Mouse (Mus musculus): Measurements from ENCODE around the gene Nme4. TPM values are rescaled to one million over a fixed set of nuclear protein-coding genes. Genes with fewer than 3 reads are reported as not detected.

Gene Nme4
- polyA plus RNA-seq, 1 experiment, result 11.5 TPM

DNA sequence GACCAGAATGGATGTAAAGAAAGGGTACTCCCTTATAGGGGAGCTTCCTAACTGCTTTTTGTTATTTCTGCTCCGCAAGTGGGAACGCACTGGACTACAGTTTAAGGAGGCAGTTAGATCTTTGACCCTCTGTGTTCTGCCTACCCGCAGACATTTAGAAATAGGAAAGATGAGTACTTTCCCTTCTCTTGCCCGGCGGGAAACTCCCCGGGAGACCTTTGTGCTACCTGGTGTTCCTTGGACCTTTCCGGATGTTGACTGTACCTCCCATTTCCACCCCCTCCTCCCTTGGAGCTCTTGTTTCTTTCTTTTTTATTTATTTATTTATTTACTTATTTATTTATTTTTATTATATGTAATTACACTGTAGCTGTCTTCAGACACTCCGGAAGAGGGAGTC is 18.7 kb upstream of the Nme4 start:
- Histone ChIP-seq H3K27ac (ENCODE audit: insufficient read depth, low read depth, low read length) (peak overlapping the region; percentile 100), H3K27me3 (ENCODE audit: control insufficient read depth, insufficient read depth, low read length) (0 out of 2 replicates have a peak, but pooled peaks cover 3% of the 10 kb centered on the region), H3K4me3 (ENCODE audit: low read depth, low read length) (peak overlapping the region; percentile 86), H3K36me3 (ENCODE audit: control insufficient read depth, insufficient read depth, low read length) (peaks cover 11% of the 10 kb centered on the region; the same call in 1 of the 2 replicates), H3K4me1 (ENCODE audit: control insufficient read depth, insufficient read depth, insufficient read length, low read length) (peaks cover 13% of the 10 kb centered on the region)
- WGBS, result 5% methylated on average over 8 of the region's 8 CpGs
- no peak for TF ChIP-seq CTCF (IDR thresholded peaks at IDR 0.05; ENCODE audit: extremely low read depth, insufficient read length, insufficient replicate concordance, low read depth, low read length)
- TF ChIP-seq POLR2A (IDR thresholded peaks at IDR 0.05; ENCODE audit: low read depth, low read length), result no peak

- Histone ChIP-seq H3K36me3 (ENCODE audit: control insufficient read depth, insufficient read depth, low read length) (peaks cover 9% of the 10 kb centered on the region; the same call in 1 of the 2 replicates), H3K27ac (ENCODE audit: insufficient read depth, low read depth, low read length) (peak within 1 kb of the TSS; percentile 100), H3K4me3 (ENCODE audit: low read depth, low read length) (peak within 1 kb of the TSS; percentile 86), H3K4me1 (ENCODE audit: control insufficient read depth, insufficient read depth, insufficient read length, low read length) (peaks cover 13% of the 10 kb centered on the region), H3K27me3 (ENCODE audit: control insufficient read depth, insufficient read depth, low read length) (0 out of 2 replicates have a peak, but pooled peaks cover 3% of the 10 kb centered on the region)
- 2% methylated on average over 69 of the region's 75 CpGs for WGBS
- TF ChIP-seq POLR2A (IDR thresholded peaks at IDR 0.05; ENCODE audit: low read depth, low read length) (peak; percentile 91), CTCF (IDR thresholded peaks at IDR 0.05; ENCODE audit: extremely low read depth, insufficient read length, insufficient replicate concordance, low read depth, low read length) (peak; percentile 35; the same call in 1 of the 2 replicates)
Measured at GRCm38 (mm10) chr17:26113181-26113948, 18.0 kb upstream of the Nme4 start, which contains the start of gene Tmem8. Gene Tmem8 (plus strand): TSS chr17:26113299.

DNA sequence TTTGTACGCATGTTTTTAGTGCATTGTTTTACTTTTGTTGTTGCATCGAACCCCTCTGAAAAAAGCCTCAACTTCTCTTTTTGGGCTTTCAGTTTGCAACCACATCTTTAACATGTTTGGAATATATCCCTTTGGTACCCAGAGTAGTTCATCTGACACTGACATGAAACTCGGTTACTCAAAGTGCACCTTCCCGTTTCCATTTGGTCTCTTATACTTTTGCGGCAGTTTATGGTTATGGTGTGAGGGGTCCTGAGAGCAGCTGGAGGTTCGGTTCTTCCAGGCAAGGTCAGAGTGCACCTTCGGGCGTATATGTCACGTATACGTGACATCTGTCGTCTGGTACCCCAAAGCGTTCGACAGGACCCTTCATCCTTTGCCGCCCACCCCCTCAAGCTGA is 17.3 kb upstream of the Nme4 start:
- Histone ChIP-seq H3K36me3 (ENCODE audit: control insufficient read depth, insufficient read depth, low read length) (peaks cover 4% of the 10 kb centered on the region; the same call in 1 of the 2 replicates), H3K4me3 (ENCODE audit: low read depth, low read length) (peak overlapping the region; percentile 86), H3K27ac (ENCODE audit: insufficient read depth, low read depth, low read length) (peak overlapping the region; percentile 12; the same call in 1 of the 2 replicates), H3K27me3 (ENCODE audit: control insufficient read depth, insufficient read depth, low read length) (0 out of 2 replicates have a peak, but pooled peaks cover 3% of the 10 kb centered on the region), H3K4me1 (ENCODE audit: control insufficient read depth, insufficient read depth, insufficient read length, low read length) (peaks cover 13% of the 10 kb centered on the region)
- WGBS, result 18% methylated on average over 14 of the region's 14 CpGs
- TF ChIP-seq POLR2A (IDR thresholded peaks at IDR 0.05; ENCODE audit: low read depth, low read length), result no peak
- no peak for TF ChIP-seq CTCF (IDR thresholded peaks at IDR 0.05; ENCODE audit: extremely low read depth, insufficient read length, insufficient replicate concordance, low read depth, low read length)

- WGBS, result 28% methylated on average over 4 of the region's 4 CpGs
Measured at GRCm38 (mm10) chr17:26111722-26112121, 16.3 kb upstream of the Nme4 start.

DNA sequence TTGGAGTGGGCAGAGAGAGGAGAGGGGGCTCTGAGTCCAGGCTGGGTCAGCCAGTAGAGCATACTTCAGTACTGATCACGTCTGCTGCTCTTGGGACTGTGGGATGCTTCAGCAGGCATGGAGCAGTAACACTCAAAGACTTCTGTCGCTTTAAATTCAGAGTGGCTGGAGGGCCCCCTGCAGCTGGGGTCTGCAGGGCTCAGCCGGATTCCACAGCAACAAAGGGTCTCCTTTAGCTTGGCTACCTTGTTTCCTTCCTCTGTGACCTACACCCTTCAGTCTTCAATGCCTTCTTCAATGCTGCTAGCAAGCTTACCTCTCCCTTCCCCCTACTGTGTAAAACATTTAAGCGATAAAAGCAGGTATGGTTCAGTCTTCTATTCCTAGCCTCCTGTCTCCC is 15.6 kb upstream of the Nme4 start:
- TF ChIP-seq POLR2A (IDR thresholded peaks at IDR 0.05; ENCODE audit: low read depth, low read length) (no peak), CTCF (IDR thresholded peaks at IDR 0.05; ENCODE audit: extremely low read depth, insufficient read length, insufficient replicate concordance, low read depth, low read length) (no peak)
- WGBS, result 72% methylated on average over 4 of the region's 4 CpGs
- 0 out of 2 replicates have a peak, but pooled peaks cover 3% of the 10 kb centered on the region for H3K27me3 ChIP-seq (ENCODE audit: control insufficient read depth, insufficient read depth, low read length)

More at GRCm38 (mm10) chr17:26111722-26112121, 16.3 kb upstream of the Nme4 start:
- H3K4me3 ChIP-seq (ENCODE audit: low read depth, low read length), result no peak overlapping the region
- H3K4me1 ChIP-seq (ENCODE audit: control insufficient read depth, insufficient read depth, insufficient read length, low read length), result peaks cover 9% of the 10 kb centered on the region
- H3K27me3 ChIP-seq (ENCODE audit: control insufficient read depth, insufficient read depth, low read length), result 0 out of 2 replicates have a peak, but pooled peaks cover 3% of the 10 kb centered on the region
- no peak for TF ChIP-seq CTCF (IDR thresholded peaks at IDR 0.05; ENCODE audit: extremely low read depth, insufficient read length, insufficient replicate concordance, low read depth, low read length)
- no peak for TF ChIP-seq POLR2A (IDR thresholded peaks at IDR 0.05; ENCODE audit: low read depth, low read length)
- H3K27ac ChIP-seq (ENCODE audit: insufficient read depth, low read depth, low read length), result no peak overlapping the region
- H3K36me3 ChIP-seq (ENCODE audit: control insufficient read depth, insufficient read depth, low read length), result no peaks in the 10 kb centered on the region

DNA sequence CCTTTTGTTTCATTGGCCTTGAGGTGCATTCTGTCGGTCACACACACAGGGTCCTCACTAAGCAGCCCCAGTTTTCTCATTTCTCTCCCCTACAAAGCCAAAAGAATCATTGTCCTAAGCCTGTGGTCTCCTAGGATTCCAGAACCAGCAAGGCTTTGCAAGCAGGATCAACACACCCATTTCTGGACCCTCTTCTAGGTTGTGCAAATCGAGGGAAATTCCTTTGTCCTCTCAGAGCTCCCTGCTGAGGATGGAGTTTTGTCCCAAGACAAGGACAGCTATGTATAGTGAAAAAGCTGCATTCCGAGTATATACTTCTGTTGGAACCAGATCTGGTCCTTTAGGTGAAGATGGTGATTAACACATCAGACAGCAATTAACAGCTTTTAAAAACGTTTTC is 14.8 kb upstream of the Nme4 start:
- Histone ChIP-seq H3K27me3 (ENCODE audit: control insufficient read depth, insufficient read depth, low read length) (0 out of 2 replicates have a peak, but pooled peaks cover 3% of the 10 kb centered on the region), H3K36me3 (ENCODE audit: control insufficient read depth, insufficient read depth, low read length) (no peaks in the 10 kb centered on the region), H3K27ac (ENCODE audit: insufficient read depth, low read depth, low read length) (no peak overlapping the region), H3K4me1 (ENCODE audit: control insufficient read depth, insufficient read depth, insufficient read length, low read length) (no peaks in the 10 kb centered on the region; the same call in 1 of the 2 replicates), H3K4me3 (ENCODE audit: low read depth, low read length) (no peak overlapping the region)
- no peak for TF ChIP-seq POLR2A (IDR thresholded peaks at IDR 0.05; ENCODE audit: low read depth, low read length)
- no peak for TF ChIP-seq CTCF (IDR thresholded peaks at IDR 0.05; ENCODE audit: extremely low read depth, insufficient read length, insufficient replicate concordance, low read depth, low read length)
- WGBS, result 54% methylated on average over 4 of the region's 4 CpGs

More for the DNA sequence above, 15.6 kb upstream of the Nme4 start:
- Histone ChIP-seq H3K4me3 (ENCODE audit: low read depth, low read length) (no peak overlapping the region), H3K27ac (ENCODE audit: insufficient read depth, low read depth, low read length) (no peak overlapping the region), H3K4me1 (ENCODE audit: control insufficient read depth, insufficient read depth, insufficient read length, low read length) (peaks cover 6% of the 10 kb centered on the region; the same call in 1 of the 2 replicates), H3K36me3 (ENCODE audit: control insufficient read depth, insufficient read depth, low read length) (no peaks in the 10 kb centered on the region)

GRCm38 (mm10) chr17:26105619-26106018 is 10.2 kb upstream of the Nme4 start:
- no peak for TF ChIP-seq CTCF (IDR thresholded peaks at IDR 0.05; ENCODE audit: extremely low read depth, insufficient read length, insufficient replicate concordance, low read depth, low read length)
- no peak for TF ChIP-seq POLR2A (IDR thresholded peaks at IDR 0.05; ENCODE audit: low read depth, low read length)
- WGBS, result 63% methylated on average over 4 of the region's 4 CpGs
- Histone ChIP-seq H3K4me3 (ENCODE audit: low read depth, low read length) (no peak overlapping the region), H3K27ac (ENCODE audit: insufficient read depth, low read depth, low read length) (no peak overlapping the region), H3K4me1 (ENCODE audit: control insufficient read depth, insufficient read depth, insufficient read length, low read length) (no peaks in the 10 kb centered on the region), H3K27me3 (ENCODE audit: control insufficient read depth, insufficient read depth, low read length) (no peaks in the 10 kb centered on the region), H3K36me3 (ENCODE audit: control insufficient read depth, insufficient read depth, low read length) (no peaks in the 10 kb centered on the region)

Measured in small intestine, adult 2 months (tissue).